Mouse (Mus musculus) CH12.LX (cell line): ENCODE results near the gene Olfr453.

ENCODE experiments used
- CHD1 ChIP-seq: IDR thresholded peaks from 2 replicates; pipeline ENCODE4 v1.6.1; 2012; ENCODE audit warnings: low read depth, low read length, improper control_type of control experiment, inconsistent platforms
- CTCF ChIP-seq, 2 experiments: IDR thresholded peaks in 1 of 2; conservative IDR thresholded peaks in 1 of 2; 2 replicates each; pipeline ENCODE4 v1.5.1; 2011 to 2012; ENCODE audit warnings: low read depth in 2 of 2, low read length in 2 of 2, improper control_type of control experiment in 1 of 2, inconsistent platforms in 1 of 2, mild to moderate bottlenecking in 1 of 2, moderate library complexity in 1 of 2
- E2F4 ChIP-seq: IDR thresholded peaks from 2 replicates; pipeline ENCODE4 v1.6.1; 2011; ENCODE audit warnings: low read depth, low read length, improper control_type of control experiment; ENCODE audit not compliant: insufficient replicate concordance
- KAT2A ChIP-seq: IDR thresholded peaks from 2 replicates; pipeline ENCODE4 v1.6.1; 2012; ENCODE audit warnings: low read length, improper control_type of control experiment, inconsistent platforms; ENCODE audit not compliant: insufficient replicate concordance
- MAX ChIP-seq: IDR thresholded peaks from 2 replicates; pipeline ENCODE4 v1.6.1; 2011; ENCODE audit warnings: low read length, improper control_type of control experiment
- MXI1 ChIP-seq: IDR thresholded peaks from 2 replicates; pipeline ENCODE4 v1.6.1; 2011; ENCODE audit warnings: mild to moderate bottlenecking, low read depth, low read length, improper control_type of control experiment
- RCOR1 ChIP-seq: conservative IDR thresholded peaks from 2 replicates; pipeline ENCODE4 v1.6.1; 2012; ENCODE audit warnings: low read depth, mild to moderate bottlenecking, inconsistent platforms, low read length, improper control_type of control experiment
- SMC3 ChIP-seq: IDR thresholded peaks from 2 replicates; pipeline ENCODE4 v1.6.1; 2011; ENCODE audit warnings: low read depth, low read length, improper control_type of control experiment
- ZC3H11A ChIP-seq: IDR thresholded peaks from 2 replicates; pipeline ENCODE4 v1.6.1; 2012; ENCODE audit warnings: low read depth, mild to moderate bottlenecking, inconsistent platforms, low read length, improper control_type of control experiment
- ZMIZ1 ChIP-seq: IDR thresholded peaks from 2 replicates; pipeline ENCODE4 v1.6.1; 2012; ENCODE audit warnings: low read depth, mild to moderate bottlenecking, inconsistent platforms, low read length, improper control_type of control experiment

DNA sequence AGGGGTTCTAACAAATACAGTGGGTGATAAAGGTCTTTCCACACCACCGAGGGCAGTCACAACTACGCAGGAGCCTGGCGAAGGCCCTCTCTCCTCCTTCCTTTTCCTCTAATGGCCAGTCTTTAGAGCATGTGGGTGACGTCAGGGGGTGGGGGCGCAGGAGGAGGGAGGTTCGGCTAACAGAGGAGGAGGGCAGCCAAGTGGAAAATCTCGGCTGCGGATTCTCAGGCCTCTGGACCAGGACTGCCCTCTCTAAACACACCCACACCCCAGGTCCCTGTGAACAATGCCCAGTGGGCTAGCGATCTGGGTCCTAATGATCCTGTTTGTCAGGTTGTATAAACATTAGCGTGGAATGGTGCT, 47.0 kb upstream of the Olfr453 start:
- TF ChIP-seq ZMIZ1 = no peak
- TF ChIP-seq MAX = no peak
- no peak for TF ChIP-seq E2F4
- TF ChIP-seq SMC3 = no peak
- no peak for TF ChIP-seq CTCF (conservative IDR thresholded peaks at IDR 0.05 in 1 of 2, IDR thresholded peaks at IDR 0.05 in 1 of 2; ENCODE audit: low read depth in 2 of 2, low read length in 2 of 2)
- TF ChIP-seq CHD1 = no peak
- TF ChIP-seq ZC3H11A = no peak
- TF ChIP-seq RCOR1 = no peak
- TF ChIP-seq MXI1 = no peak
- TF ChIP-seq KAT2A = no peak
